Mouse (Mus musculus): ENCODE results near the gene Hc.

Hc gene

DNA sequence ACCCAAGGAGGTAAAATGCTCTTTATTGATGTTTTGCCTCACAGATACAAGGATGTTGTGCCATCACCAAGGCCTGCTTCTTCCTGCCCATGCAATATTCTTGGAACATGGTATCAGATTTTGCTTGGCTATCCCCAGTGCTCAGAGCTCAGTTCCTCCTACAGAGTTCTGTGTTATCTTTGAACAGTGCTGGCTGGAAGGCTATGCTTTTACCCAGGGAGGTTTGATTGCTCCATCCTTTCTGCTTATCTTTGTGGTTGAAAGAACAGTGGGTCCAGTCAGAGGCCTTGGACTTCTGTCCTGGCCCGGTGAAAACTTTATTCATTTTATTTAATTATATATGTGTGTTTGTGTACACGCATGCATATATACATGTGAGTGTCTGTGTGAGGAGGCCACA lies 83.0 kb downstream of the Hc start:
- in situ Hi-C loops (cut with MboI, MseI), result no loop called here

- in situ Hi-C loops (cut with MboI, MseI), result no loop called here
These were observed 84.1 kb downstream of the Hc start for GRCm38 (mm10) chr2:34976945-34977658.

GRCm38 (mm10) chr2:34976447-34976846 lies 84.8 kb downstream of the Hc start:
- in situ Hi-C loops (cut with MboI, MseI), result no loop called here

GRCm38 (mm10) chr2:34973087-34973486 lies 88.2 kb downstream of the Hc start:
- in situ Hi-C loops (cut with MboI, MseI), result no loop called here

- in situ Hi-C loops (cut with MboI, MseI), result no loop called here
These were observed 90.0 kb downstream of the Hc start for GRCm38 (mm10) chr2:34971080-34971888.

GRCm38 (mm10) chr2:34970092-34970750 lies 91.0 kb downstream of the Hc start:
- in situ Hi-C loops (cut with MboI, MseI), result no loop called here

- in situ Hi-C loops (cut with MboI, MseI), result loop anchor here (10.0 kb wide), 1 partner anchor 194 kb away; the partner anchor contains the start of gene Hspa5
These were observed 92.1 kb downstream of the Hc start for GRCm38 (mm10) chr2:34969166-34969565.

DNA sequence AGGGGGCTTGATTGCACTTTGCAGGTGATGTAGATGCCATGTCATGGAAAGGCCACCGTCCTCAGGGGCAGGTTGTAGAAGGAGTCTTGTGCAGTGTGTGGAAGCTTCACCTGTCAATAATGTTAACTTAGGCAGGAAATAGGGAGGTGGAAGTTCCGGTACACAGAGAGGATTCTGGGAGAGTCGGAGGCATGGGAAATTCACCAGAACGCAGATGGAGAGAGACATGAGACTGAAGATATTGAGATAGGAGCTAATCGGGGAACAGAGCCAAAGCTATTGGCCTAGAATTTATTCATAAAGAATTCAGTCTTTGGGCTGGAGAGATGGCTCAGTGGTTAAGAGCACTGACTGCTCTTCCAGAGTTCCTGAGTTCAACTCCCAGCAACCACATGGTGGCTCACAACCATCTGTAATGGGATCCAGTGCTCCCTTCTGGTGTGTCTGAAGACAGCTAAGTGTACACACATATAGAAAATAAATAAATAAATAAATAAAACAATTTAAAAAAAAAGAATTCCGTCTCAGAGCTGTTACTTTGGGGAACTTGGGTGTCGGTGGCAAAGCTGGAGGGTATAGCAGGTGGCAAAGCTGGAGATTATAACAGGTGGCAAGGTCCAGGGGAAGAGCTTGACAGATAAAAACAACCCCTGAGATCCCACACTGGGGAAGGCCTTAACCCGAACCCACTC lies 94.8 kb downstream of the Hc start:
- in situ Hi-C loops (cut with MboI, MseI), result loop anchor here (10.0 kb wide), 1 partner anchor 192 kb away; the partner anchor contains the start of gene Hspa5

- in situ Hi-C loops (cut with MboI, MseI), result loop anchor here (10.0 kb wide), 1 partner anchor 191 kb away; the partner anchor contains the start of gene Hspa5
These were observed 95.4 kb downstream of the Hc start for GRCm38 (mm10) chr2:34965806-34966205.

GRCm38 (mm10) chr2:34965293-34965692 lies 95.9 kb downstream of the Hc start:
- in situ Hi-C loops (cut with MboI, MseI), result loop anchor here (10.0 kb wide), 1 partner anchor 190 kb away; the partner anchor contains the start of gene Hspa5

GRCm38 (mm10) chr2:34964651-34965050 lies 96.6 kb downstream of the Hc start:
- in situ Hi-C loops (cut with MboI, MseI), result loop anchor here (5.0 to 10.0 kb wide), 2 partner anchors 157 to 190 kb away; partner anchors contain the start of gene Hspa5

DNA sequence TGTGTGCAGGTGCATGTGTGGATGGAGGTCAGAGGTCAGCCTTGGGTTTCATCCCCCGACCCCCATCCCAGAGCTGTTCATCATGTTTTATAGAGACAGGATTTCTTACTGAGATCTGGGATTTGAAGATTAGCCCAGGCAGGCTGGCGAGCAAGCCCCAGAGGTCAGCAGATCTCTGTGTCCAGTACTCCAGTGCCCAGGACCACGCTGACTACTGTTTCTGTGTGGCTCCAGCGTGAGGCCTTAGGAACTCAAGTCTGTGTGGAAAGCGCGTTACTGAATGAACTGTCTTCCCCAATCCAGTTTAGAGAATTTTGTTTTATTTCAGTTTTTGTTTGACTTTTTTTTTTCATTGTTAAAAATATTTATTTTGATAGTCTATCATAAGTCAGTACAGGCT lies 97.0 kb downstream of the Hc start:
- in situ Hi-C loops (cut with MboI, MseI), result loop anchor here (5.0 to 10.0 kb wide), 2 partner anchors 157 to 189 kb away; partner anchors contain the start of gene Hspa5

GRCm38 (mm10) chr2:34963371-34963956 lies 97.8 kb downstream of the Hc start:
- in situ Hi-C loops (cut with MboI, MseI), result loop anchor here (5.0 to 10.0 kb wide), 2 partner anchors 156 to 189 kb away; partner anchors contain the start of gene Hspa5

DNA sequence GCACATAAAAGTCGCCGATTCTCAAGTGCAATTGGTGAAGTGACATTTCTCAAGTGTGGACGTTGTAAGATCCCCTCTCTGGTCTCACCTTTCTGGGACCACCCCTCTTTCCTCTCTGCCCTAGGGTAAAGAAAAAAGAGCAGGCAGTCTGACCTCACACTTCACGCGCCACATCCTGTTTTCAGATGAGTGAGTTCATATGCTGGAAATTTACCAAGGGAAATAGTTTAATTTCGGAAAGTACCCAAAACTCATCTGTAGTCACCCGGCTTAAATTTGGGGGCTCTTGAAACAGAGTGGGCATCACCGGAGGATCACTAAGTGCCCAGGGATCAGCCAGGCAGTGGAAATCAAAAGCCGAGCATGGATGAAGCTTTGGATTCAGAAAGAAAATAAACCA lies 98.3 kb downstream of the Hc start:
- in situ Hi-C loops (cut with MboI, MseI), result loop anchor here (5.0 to 10.0 kb wide), 2 partner anchors 156 to 188 kb away; partner anchors contain the start of gene Hspa5

- in situ Hi-C loops (cut with MboI, MseI), result loop anchor here (5.0 to 10.0 kb wide), 2 partner anchors 155 to 187 kb away; partner anchors contain the start of gene Hspa5
These were observed 99.0 kb downstream of the Hc start for GRCm38 (mm10) chr2:34962211-34962610.

DNA sequence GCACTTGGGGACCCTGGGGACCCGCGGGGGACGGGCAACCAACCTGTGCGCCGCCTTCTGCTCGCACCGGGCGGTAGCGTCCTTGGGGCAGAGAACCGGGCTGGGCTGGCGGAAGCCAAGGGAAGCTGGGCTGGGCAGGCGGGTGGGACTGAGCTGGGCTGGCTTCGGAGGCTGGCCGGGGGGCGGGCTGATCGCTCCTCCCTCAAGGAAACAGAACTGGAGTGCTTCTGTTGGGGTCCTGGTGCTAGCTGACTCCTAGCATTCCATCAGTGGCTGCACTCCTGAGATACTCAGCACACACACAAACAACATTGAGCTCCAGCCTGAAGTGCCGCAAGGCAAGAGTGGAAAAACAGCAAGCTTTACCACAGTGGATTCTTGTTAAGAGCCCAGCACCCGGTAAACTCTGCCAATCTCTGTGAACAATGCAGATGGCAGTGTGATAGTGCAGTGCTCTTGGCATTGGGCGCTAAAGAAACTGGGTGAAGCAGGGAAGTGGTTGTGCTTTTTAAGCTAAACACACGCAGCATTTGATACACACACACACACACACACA lies 99.7 kb downstream of the Hc start, which contains the start of gene Traf1:
Gene Traf1, minus strand, starts transcription at position 292 of the 556 bp plus-strand sequence.
- in situ Hi-C loops (cut with MboI, MseI), result loop anchor here (5.0 to 10.0 kb wide), 2 partner anchors 154 to 187 kb away; partner anchors contain the start of gene Hspa5

DNA sequence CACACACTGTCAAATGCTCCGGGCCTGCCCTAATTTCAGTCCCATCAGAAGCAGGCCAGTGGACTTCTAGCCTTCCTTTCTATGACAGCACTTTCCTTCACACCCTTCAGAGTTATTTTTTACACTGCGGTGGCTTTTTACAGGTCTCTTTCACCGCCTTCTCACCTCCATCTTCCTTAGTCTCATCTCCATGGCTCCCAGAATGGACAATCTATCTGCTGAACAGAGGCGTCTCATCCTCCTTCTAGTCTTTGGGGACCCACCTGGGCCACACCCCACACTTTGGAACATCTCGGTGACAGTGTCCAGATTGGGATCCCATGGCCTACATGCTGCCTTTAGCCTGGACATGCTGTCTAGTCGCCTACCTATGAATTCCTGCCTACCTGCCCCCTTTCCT lies 100.3 kb downstream of the Hc start:
- in situ Hi-C loops (cut with MboI, MseI), result loop anchor here (5.0 to 10.0 kb wide), 2 partner anchors 154 to 186 kb away; partner anchors contain the start of gene Hspa5

DNA sequence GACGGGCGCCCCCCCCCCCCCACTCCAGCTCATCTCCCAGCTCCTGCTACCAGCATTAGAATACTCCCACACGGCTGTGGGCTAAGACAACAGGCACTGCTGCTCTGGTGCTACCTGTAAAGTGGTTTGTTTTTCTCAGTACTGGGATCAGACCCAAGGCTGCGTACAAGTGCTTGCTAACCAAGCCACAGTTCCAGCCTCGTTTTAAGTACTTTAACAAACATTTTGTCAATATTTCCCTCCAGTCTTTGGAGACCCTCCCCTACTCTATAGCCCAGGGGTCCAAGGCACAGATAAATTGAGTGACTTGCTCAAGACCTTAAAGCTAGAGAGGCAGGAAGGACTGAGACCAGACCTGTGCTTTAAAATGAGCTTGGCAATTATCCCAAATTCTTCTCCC lies 100.8 kb downstream of the Hc start:
- in situ Hi-C loops (cut with MboI, MseI), result loop anchor here (5.0 to 10.0 kb wide), 2 partner anchors 153 to 186 kb away; partner anchors contain the start of gene Hspa5

GRCm38 (mm10) chr2:34958582-34958981 lies 102.7 kb downstream of the Hc start:
- in situ Hi-C loops (cut with MboI, MseI), result loop anchor here (5.0 kb wide), 1 partner anchor 56 kb away; no protein-coding TSS in a partner anchor

DNA sequence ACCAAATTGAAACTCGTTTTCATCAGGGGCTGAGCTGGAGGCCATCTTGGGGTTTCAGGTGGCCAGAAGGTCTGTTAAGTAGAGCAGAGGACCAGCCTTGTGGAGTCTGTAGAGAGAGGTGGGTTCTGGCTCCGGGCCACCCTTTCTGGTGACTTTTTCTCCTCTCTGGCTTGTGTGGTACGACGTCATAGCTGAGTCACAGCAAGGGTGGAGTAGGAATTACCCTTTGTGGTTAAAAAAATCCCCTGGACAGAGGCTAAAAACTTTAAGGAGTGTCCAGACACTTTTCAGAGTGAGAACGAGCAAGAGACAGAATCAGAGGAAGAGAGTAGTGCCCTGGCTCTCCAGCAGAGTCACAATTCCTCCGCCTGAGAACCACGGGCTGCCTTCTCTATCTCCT lies 103.2 kb downstream of the Hc start:
- in situ Hi-C loops (cut with MboI, MseI), result loop anchor here (5.0 kb wide), 1 partner anchor 56 kb away; no protein-coding TSS in a partner anchor
